Mouse (Mus musculus): ENCODE data around the gene Plcl1. TPM values are rescaled to one million over a fixed set of nuclear protein-coding genes. Genes with fewer than 3 reads are reported as not detected.

The Plcl1 gene
- polyA plus RNA-seq, 1 experiment: not detected

- Histone ChIP-seq H3K36me3 (ENCODE audit: control insufficient read depth) (no peaks in the 10 kb centered on the region), H3K27me3 (ENCODE audit: control insufficient read depth) (no peaks in the 10 kb centered on the region)
- no peak for TF ChIP-seq TAL1 (IDR thresholded peaks at IDR 0.05; ENCODE audit: low read length)
- no peak for TF ChIP-seq GATA1 (IDR thresholded peaks at IDR 0.05; ENCODE audit: low read length)
These were observed 199.7 kb downstream of the Plcl1 start for GRCm38 (mm10) chr1:55605450-55605849.

GRCm38 (mm10) chr1:55605956-55606355 is 200.2 kb downstream of the Plcl1 start:
- Histone ChIP-seq H3K36me3 (ENCODE audit: control insufficient read depth) (no peaks in the 10 kb centered on the region), H3K4me3 (replicated peaks) (no peak overlapping the region), H3K9me3 (ENCODE audit: control insufficient read depth, low read length) (no peaks in the 10 kb centered on the region; the same call in 1 of the 2 replicates), H3K4me1 (ENCODE audit: control insufficient read depth) (no peaks in the 10 kb centered on the region), H3K27me3 (ENCODE audit: control insufficient read depth) (no peaks in the 10 kb centered on the region)
- TF ChIP-seq GATA1 (IDR thresholded peaks at IDR 0.05; ENCODE audit: low read length) (no peak), TAL1 (IDR thresholded peaks at IDR 0.05; ENCODE audit: low read length) (no peak)

More at GRCm38 (mm10) chr1:55605450-55605849, 199.7 kb downstream of the Plcl1 start:
- Histone ChIP-seq H3K4me1 (ENCODE audit: control insufficient read depth) (no peaks in the 10 kb centered on the region), H3K4me3 (replicated peaks) (no peak overlapping the region), H3K9me3 (ENCODE audit: control insufficient read depth, low read length) (no peaks in the 10 kb centered on the region; the same call in 1 of the 2 replicates)

- no peak overlapping the region for H3K4me3 ChIP-seq (replicated peaks)
- no peaks in the 10 kb centered on the region for H3K36me3 ChIP-seq (ENCODE audit: control insufficient read depth)
- H3K27me3 ChIP-seq (ENCODE audit: control insufficient read depth): no peaks in the 10 kb centered on the region
- H3K9me3 ChIP-seq (ENCODE audit: control insufficient read depth, low read length): no peaks in the 10 kb centered on the region; the same call in 1 of the 2 replicates
- TF ChIP-seq GATA1 (IDR thresholded peaks at IDR 0.05; ENCODE audit: low read length) (no peak), TAL1 (IDR thresholded peaks at IDR 0.05; ENCODE audit: low read length) (no peak)
- H3K4me1 ChIP-seq (ENCODE audit: control insufficient read depth): no peaks in the 10 kb centered on the region
These were observed 200.7 kb downstream of the Plcl1 start for GRCm38 (mm10) chr1:55606405-55606804.

GRCm38 (mm10) chr1:55612759-55613328 is 207.1 kb downstream of the Plcl1 start:
- TF ChIP-seq GATA1 (IDR thresholded peaks at IDR 0.05; ENCODE audit: low read length) (no peak), TAL1 (IDR thresholded peaks at IDR 0.05; ENCODE audit: low read length) (no peak)
- no peaks in the 10 kb centered on the region for H3K4me1 ChIP-seq (ENCODE audit: control insufficient read depth)
- no peaks in the 10 kb centered on the region for H3K36me3 ChIP-seq (ENCODE audit: control insufficient read depth)
- no peak overlapping the region for H3K4me3 ChIP-seq (replicated peaks)
- no peaks in the 10 kb centered on the region for H3K27me3 ChIP-seq (ENCODE audit: control insufficient read depth)
- H3K9me3 ChIP-seq (ENCODE audit: control insufficient read depth, low read length): no peaks in the 10 kb centered on the region; the same call in 1 of the 2 replicates

GRCm38 (mm10) chr1:55617857-55618256 is 212.1 kb downstream of the Plcl1 start:
- Histone ChIP-seq H3K9me3 (ENCODE audit: control insufficient read depth, low read length) (no peaks in the 10 kb centered on the region), H3K36me3 (ENCODE audit: control insufficient read depth) (no peaks in the 10 kb centered on the region), H3K27me3 (ENCODE audit: control insufficient read depth) (no peaks in the 10 kb centered on the region), H3K4me1 (ENCODE audit: control insufficient read depth) (no peaks in the 10 kb centered on the region), H3K4me3 (replicated peaks) (no peak overlapping the region)
- TF ChIP-seq TAL1 (IDR thresholded peaks at IDR 0.05; ENCODE audit: low read length) (no peak), GATA1 (IDR thresholded peaks at IDR 0.05; ENCODE audit: low read length) (no peak)

- Histone ChIP-seq H3K36me3 (ENCODE audit: control insufficient read depth) (no peaks in the 10 kb centered on the region), H3K4me3 (replicated peaks) (no peak overlapping the region), H3K4me1 (ENCODE audit: control insufficient read depth) (no peaks in the 10 kb centered on the region), H3K27me3 (ENCODE audit: control insufficient read depth) (no peaks in the 10 kb centered on the region), H3K9me3 (ENCODE audit: control insufficient read depth, low read length) (no peaks in the 10 kb centered on the region)
- TF ChIP-seq GATA1 (IDR thresholded peaks at IDR 0.05; ENCODE audit: low read length): no peak
- TF ChIP-seq TAL1 (IDR thresholded peaks at IDR 0.05; ENCODE audit: low read length): no peak
These were observed 213.0 kb downstream of the Plcl1 start for GRCm38 (mm10) chr1:55618617-55619286.

GRCm38 (mm10) chr1:55631496-55631895 is 225.8 kb downstream of the Plcl1 start:
- no peaks in the 10 kb centered on the region for H3K36me3 ChIP-seq (ENCODE audit: control insufficient read depth)

GRCm38 (mm10) chr1:55632024-55632423 is 226.3 kb downstream of the Plcl1 start:
- no peaks in the 10 kb centered on the region for H3K27me3 ChIP-seq (ENCODE audit: control insufficient read depth)
- no peak for TF ChIP-seq TAL1 (IDR thresholded peaks at IDR 0.05; ENCODE audit: low read length)
- no peak for TF ChIP-seq GATA1 (IDR thresholded peaks at IDR 0.05; ENCODE audit: low read length)
- no peaks in the 10 kb centered on the region for H3K4me1 ChIP-seq (ENCODE audit: control insufficient read depth)
- no peak overlapping the region for H3K4me3 ChIP-seq (replicated peaks)
- no peaks in the 10 kb centered on the region for H3K9me3 ChIP-seq (ENCODE audit: control insufficient read depth, low read length)
- H3K36me3 ChIP-seq (ENCODE audit: control insufficient read depth): no peaks in the 10 kb centered on the region

More at GRCm38 (mm10) chr1:55631496-55631895, 225.8 kb downstream of the Plcl1 start:
- no peak overlapping the region for H3K4me3 ChIP-seq (replicated peaks)
- H3K27me3 ChIP-seq (ENCODE audit: control insufficient read depth): no peaks in the 10 kb centered on the region
- H3K9me3 ChIP-seq (ENCODE audit: control insufficient read depth, low read length): no peaks in the 10 kb centered on the region
- no peaks in the 10 kb centered on the region for H3K4me1 ChIP-seq (ENCODE audit: control insufficient read depth)
- TF ChIP-seq GATA1 (IDR thresholded peaks at IDR 0.05; ENCODE audit: low read length) (no peak), TAL1 (IDR thresholded peaks at IDR 0.05; ENCODE audit: low read length) (no peak)

- no peak for TF ChIP-seq GATA1 (IDR thresholded peaks at IDR 0.05; ENCODE audit: low read length)
- TF ChIP-seq TAL1 (IDR thresholded peaks at IDR 0.05; ENCODE audit: low read length): no peak
- H3K36me3 ChIP-seq (ENCODE audit: control insufficient read depth): no peaks in the 10 kb centered on the region
- H3K4me1 ChIP-seq (ENCODE audit: control insufficient read depth): no peaks in the 10 kb centered on the region
- no peaks in the 10 kb centered on the region for H3K27me3 ChIP-seq (ENCODE audit: control insufficient read depth)
- H3K4me3 ChIP-seq (replicated peaks): no peak overlapping the region
- H3K9me3 ChIP-seq (ENCODE audit: control insufficient read depth, low read length): no peaks in the 10 kb centered on the region
These were observed 227.6 kb downstream of the Plcl1 start for GRCm38 (mm10) chr1:55633326-55633725.

Measured in erythroblast, embryonic 14.5 days (primary cell).